Mouse (Mus musculus) CH12.LX (cell line): ENCODE measurements around the gene Plekhg6.

Experiments
- CTCF ChIP-seq, 2 experiments: IDR thresholded peaks in 1 of 2; conservative IDR thresholded peaks in 1 of 2; 2 replicates each; pipeline ENCODE4 v1.5.1; 2011 to 2012; ENCODE audit warnings: low read depth in 2 of 2, low read length in 2 of 2, improper control_type of control experiment in 1 of 2, inconsistent platforms in 1 of 2, mild to moderate bottlenecking in 1 of 2, moderate library complexity in 1 of 2
- EP300 ChIP-seq: IDR thresholded peaks from 2 replicates; pipeline ENCODE4 v1.6.1; 2011; ENCODE audit warnings: low read length, improper control_type of control experiment
- MXI1 ChIP-seq: IDR thresholded peaks from 2 replicates; pipeline ENCODE4 v1.6.1; 2011; ENCODE audit warnings: mild to moderate bottlenecking, low read depth, low read length, improper control_type of control experiment
- NRF1 ChIP-seq: IDR thresholded peaks from 2 replicates; pipeline ENCODE4 v1.6.1; 2014; ENCODE audit warnings: low read depth, mild to moderate bottlenecking, inconsistent platforms, low read length, improper control_type of control experiment, moderate library complexity
- POLR2A ChIP-seq: IDR thresholded peaks from 2 replicates; pipeline ENCODE4 v1.6.1; 2011; ENCODE audit warnings: low read depth, mild to moderate bottlenecking, improper control_type of control experiment, low read length
- TCF12 ChIP-seq: IDR thresholded peaks from 2 replicates; pipeline ENCODE4 v1.6.1; 2014; ENCODE audit warnings: low read depth, mild to moderate bottlenecking, inconsistent platforms, low read length, improper control_type of control experiment
- USF1 ChIP-seq: IDR thresholded peaks from 2 replicates; pipeline ENCODE4 v1.6.1; 2014; ENCODE audit warnings: low read depth, mild to moderate bottlenecking, inconsistent platforms, low read length, improper control_type of control experiment
- ZC3H11A ChIP-seq: IDR thresholded peaks from 2 replicates; pipeline ENCODE4 v1.6.1; 2012; ENCODE audit warnings: low read depth, mild to moderate bottlenecking, inconsistent platforms, low read length, improper control_type of control experiment

- TF ChIP-seq CTCF (conservative IDR thresholded peaks at IDR 0.05 in 1 of 2, IDR thresholded peaks at IDR 0.05 in 1 of 2; ENCODE audit: low read depth in 2 of 2, low read length in 2 of 2) (no peak), MXI1 (no peak), NRF1 (no peak), POLR2A (no peak), EP300 (no peak), TCF12 (no peak), USF1 (no peak), ZC3H11A (no peak)
Observed at GRCm38 (mm10) chr6:125353655-125354054, 26.9 kb downstream of the Plekhg6 start.
